Mouse (Mus musculus) limb, embryonic 14.5 days (tissue): ENCODE measurements at regions not wholly inside any gene's neighbourhood (a gene's known extent, or its start where the extent isn't known, plus 50 kb on each side); places are given as distances from the start of the nearest gene placed in this dataset.
"Not testable (repeated sequence)": the region's sequence is repeated elsewhere in the genome, so short reads cannot be mapped to it uniquely, and the experiment has no call there.

ENCODE experiments used
- ATAC-seq: fragments of 200-750 bp; cut with Nextera tagmentation; 2 replicates; pipeline ENCODE4 v1.8.0; 2017; ENCODE audit warnings: low read depth, moderate number of reproducible peaks, moderate TSS enrichment; ENCODE audit not compliant: low FRiP score
- DNase-seq: peaks from one replicate; pipeline ENCODE4 v3.0.0-alpha.2; 2015; ENCODE audit warnings: low spot score
- H3K27ac ChIP-seq: fragments of 300-500 bp; sonication (generic); replicated peaks from 2 replicates; pipeline ENCODE4 v1.5.1; 2014; ENCODE audit warnings: low read depth, mild to moderate bottlenecking, low read length, moderate library complexity, mixed read lengths
- H3K27me3 ChIP-seq: fragments of 300-500 bp; sonication (generic); 2 replicates; pipeline ENCODE4 v1.6.1; 2014; ENCODE audit warnings: low read length, mixed read lengths; ENCODE audit not compliant: control insufficient read depth, insufficient read depth
- H3K36me3 ChIP-seq: fragments of 300-500 bp; sonication (generic); 2 replicates; pipeline ENCODE4 v1.6.1; 2014; ENCODE audit warnings: mild to moderate bottlenecking, low read length, moderate library complexity, mixed read lengths; ENCODE audit not compliant: control insufficient read depth, insufficient read depth
- H3K4me1 ChIP-seq: fragments of 300-500 bp; sonication (generic); 2 replicates; pipeline ENCODE4 v1.6.1; 2014; ENCODE audit warnings: antibody characterized with exemption, low read length, mixed read lengths; ENCODE audit not compliant: control insufficient read depth, insufficient read depth
- H3K4me2 ChIP-seq: fragments of 300-500 bp; sonication (generic); replicated peaks from 2 replicates; pipeline ENCODE4 v1.6.1; 2014; ENCODE audit warnings: low read depth, mild to moderate bottlenecking, low read length, moderate library complexity; ENCODE audit not compliant: severe bottlenecking
- H3K4me3 ChIP-seq: fragments of 300-500 bp; sonication (generic); replicated peaks from 2 replicates; pipeline ENCODE4 v1.5.1; 2014; ENCODE audit warnings: low read length
- H3K9ac ChIP-seq: fragments of 300-500 bp; sonication (generic); 2 replicates; pipeline ENCODE4 v1.6.1; 2014; ENCODE audit warnings: mild to moderate bottlenecking, low read depth, low read length, moderate library complexity; ENCODE audit not compliant: severe bottlenecking
- H3K9me3 ChIP-seq: fragments of 300-500 bp; sonication (generic); 2 replicates; pipeline ENCODE4 v1.6.1; 2016; ENCODE audit warnings: low read length; ENCODE audit not compliant: control insufficient read depth
- POLR2A ChIP-seq: fragments of 200-500 bp; IDR thresholded peaks from 2 replicates; pipeline ENCODE4 v1.8.0; 2012; ENCODE audit warnings: inconsistent platforms, mild to moderate bottlenecking, moderate library complexity, borderline replicate concordance; ENCODE audit not compliant: insufficient read depth, insufficient read length; ENCODE audit errors: extremely low read depth
- WGBS: fragments of 180-500 bp; shearing (Covaris S2); extraction: QIAGEN DNeasy Blood & Tissue Kit; methylation state at CpG from one replicate; pipeline ENCODE4 v1.1.7; 2014; 5-methylcytosine and 5-hydroxymethylcytosine counted together

DNA sequence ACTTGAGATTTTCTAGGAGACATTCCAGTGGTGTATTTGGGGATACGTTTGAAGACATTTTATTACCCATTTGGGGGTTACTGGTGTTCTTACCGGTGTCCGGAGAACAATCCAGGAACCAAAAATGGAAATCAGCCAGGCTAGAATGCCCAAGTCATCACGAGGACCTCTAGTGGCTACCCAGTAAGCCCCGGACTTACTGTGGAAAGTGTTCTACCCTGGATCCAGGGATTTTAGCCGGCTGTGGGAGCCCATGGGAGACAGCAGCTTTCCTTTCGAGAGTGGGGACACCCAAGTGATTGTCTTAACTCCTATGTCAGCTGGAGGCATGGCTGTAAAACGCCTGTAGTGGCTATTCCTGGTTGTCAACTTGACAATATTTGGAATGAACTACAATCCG is 77.0 kb upstream of the Lemd2 start:
- DNase-seq = no peak

DNA sequence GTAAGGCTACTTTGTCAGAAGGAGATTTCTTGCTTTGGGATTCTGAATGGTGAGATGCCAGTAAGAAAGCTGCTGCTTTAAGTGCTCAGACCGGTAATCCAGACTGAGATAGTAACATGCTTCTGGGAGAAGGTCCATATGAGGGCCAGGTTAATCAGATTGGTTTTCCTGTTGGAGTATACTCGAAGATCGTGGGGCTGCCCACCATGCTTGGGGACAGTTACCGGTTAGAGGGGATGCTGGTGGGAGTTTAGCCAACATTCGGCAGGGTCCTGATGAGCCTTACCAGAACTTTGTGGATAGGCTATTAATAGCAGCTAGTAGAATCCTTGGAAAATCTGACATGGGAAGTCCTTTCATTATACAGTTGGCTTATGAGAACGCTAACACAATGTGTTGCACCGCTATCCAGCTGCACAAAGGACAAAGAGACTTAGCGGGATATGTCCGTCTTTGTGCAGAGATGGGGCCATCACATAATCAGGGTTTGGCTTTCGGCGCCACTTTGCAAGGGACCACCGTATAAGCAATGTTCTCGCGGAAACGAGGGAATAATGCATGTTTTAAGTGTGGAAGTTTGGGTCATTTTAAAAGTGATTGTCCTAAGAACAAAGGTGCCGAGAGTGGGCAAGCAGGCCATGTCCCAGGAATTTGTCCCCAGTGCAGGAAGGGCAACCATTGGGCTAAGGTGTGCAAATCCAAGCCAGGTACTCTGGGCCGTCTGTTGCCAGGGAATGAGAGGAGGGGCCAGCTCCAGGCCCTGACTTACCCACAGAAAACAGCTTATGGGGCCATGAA is 75.4 kb upstream of the Lemd2 start:
- ATAC-seq, H3K27me3 ChIP-seq, H3K4me1 ChIP-seq, H3K36me3 ChIP-seq, H3K9ac ChIP-seq, DNase-seq, H3K4me2 ChIP-seq, H3K4me3 ChIP-seq, H3K9me3 ChIP-seq, H3K27ac ChIP-seq: not testable (repeated sequence)
- WGBS = 93% methylated on average over 17 of the region's 17 CpGs

More for the DNA sequence above, 77.0 kb upstream of the Lemd2 start:
- Histone ChIP-seq H3K4me2 (no peak overlapping the region), H3K4me3 (no peak overlapping the region), H3K4me1 (no peaks in the 10 kb centered on the region), H3K36me3 (no peaks in the 10 kb centered on the region), H3K27ac (no peak overlapping the region), H3K27me3 (no peaks in the 10 kb centered on the region), H3K9me3 (no peaks in the 10 kb centered on the region), H3K9ac (no peak overlapping the region)
- 79% methylated on average over 9 of the region's 9 CpGs for WGBS
- ATAC-seq = no peak
- TF ChIP-seq POLR2A = no peak

DNA sequence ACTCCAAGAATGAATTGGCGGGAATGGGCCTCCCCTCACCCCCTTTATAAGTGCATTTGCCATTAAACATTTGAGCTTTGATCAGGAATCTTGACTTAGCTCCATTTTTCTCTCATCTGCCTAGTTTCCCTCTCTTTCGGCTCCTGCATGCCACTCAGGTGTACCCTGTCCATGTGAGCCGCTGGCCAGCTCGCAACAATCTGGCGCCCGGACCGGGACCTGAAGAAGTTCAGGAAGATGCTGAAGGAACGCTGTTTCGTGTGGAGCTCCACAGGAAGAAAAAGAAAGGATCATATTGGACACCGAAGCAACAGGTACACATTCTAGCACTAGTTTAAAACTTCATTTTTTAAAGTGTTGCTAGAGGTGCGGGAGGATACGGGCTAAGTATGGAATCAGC is 73.5 kb upstream of the Lemd2 start:
- H3K27me3 ChIP-seq, H3K9ac ChIP-seq, H3K27ac ChIP-seq, H3K4me1 ChIP-seq, H3K9me3 ChIP-seq, DNase-seq, H3K36me3 ChIP-seq, ATAC-seq, H3K4me2 ChIP-seq, H3K4me3 ChIP-seq: not testable (repeated sequence)
- 92% methylated on average over 12 of the region's 12 CpGs for WGBS

DNA sequence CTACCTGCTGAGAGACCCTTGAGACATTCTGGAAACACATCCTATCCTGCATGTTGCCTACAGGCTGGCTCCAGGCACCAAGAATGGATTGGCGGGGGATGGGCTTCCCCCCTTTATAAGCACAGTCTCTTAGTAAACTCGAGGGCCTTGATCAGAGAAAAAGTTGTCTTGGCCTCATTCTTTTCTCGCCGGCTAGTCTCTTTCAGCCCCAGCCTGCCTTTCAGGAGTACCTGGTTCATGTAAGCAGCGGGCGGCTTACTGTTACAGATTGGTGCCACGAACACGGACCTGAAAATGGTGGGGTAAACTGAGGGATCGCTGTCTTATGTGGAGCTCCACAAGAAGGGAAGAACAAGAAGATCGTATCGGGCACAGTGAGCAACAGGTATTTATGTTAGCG is 67.5 kb upstream of the Lemd2 start:
- not testable (repeated sequence) for H3K4me2 ChIP-seq, H3K4me1 ChIP-seq, H3K36me3 ChIP-seq, ATAC-seq, H3K9me3 ChIP-seq, H3K27ac ChIP-seq, DNase-seq, H3K9ac ChIP-seq, H3K27me3 ChIP-seq, H3K4me3 ChIP-seq
- 94% methylated on average over 12 of the region's 12 CpGs for WGBS

DNA sequence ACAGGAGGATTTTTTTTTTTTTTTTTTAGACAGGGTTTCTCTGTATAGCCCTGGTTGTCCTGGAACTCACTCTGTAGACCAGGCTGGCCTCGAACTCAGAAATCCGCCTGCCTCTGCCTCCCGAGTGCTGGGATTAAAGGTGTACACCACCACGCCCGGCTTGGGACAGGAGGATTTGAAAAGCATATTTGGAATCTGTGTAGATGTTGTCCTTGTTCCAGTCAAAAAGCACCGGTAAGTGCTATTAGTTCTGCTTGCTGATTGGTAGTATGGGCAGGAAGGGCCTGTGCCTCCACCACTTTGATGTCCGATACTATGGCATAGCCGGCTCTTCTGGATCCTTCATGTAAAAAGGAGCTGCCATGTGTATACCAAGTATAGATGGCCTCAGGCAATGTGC is 66.5 kb upstream of the Lemd2 start:
- not testable (repeated sequence) for H3K4me3 ChIP-seq, H3K4me1 ChIP-seq, H3K36me3 ChIP-seq, H3K27me3 ChIP-seq, H3K27ac ChIP-seq, H3K9ac ChIP-seq, H3K9me3 ChIP-seq, DNase-seq, ATAC-seq, H3K4me2 ChIP-seq
- 97% methylated on average over 8 of the region's 8 CpGs for WGBS

DNA sequence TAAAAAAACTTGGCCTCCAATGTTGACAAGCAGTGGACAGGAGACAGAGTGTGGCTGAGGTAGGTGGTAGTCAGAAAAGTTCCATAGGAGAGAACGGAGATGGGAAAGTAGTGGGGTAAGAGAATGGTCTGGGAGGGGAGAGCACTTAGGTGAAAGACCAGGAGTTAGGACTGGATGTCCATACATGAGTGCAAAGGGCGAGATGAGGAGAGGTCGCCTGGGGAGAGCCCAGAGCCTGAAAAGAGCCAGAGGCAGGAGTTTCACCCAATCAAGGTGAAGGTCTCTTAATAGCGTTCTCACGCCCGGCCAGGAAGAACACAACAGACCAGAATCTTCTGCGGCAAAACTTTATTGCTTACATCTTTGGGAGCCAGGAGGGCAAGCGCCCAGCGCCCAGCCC is 60.3 kb upstream of the Lemd2 start:
- ATAC-seq, H3K27me3 ChIP-seq, H3K4me2 ChIP-seq, H3K9ac ChIP-seq, H3K4me1 ChIP-seq, H3K9me3 ChIP-seq, H3K36me3 ChIP-seq, H3K4me3 ChIP-seq, H3K27ac ChIP-seq, DNase-seq: not testable (repeated sequence)
- 92% methylated on average over 7 of the region's 9 CpGs for WGBS
